Mouse (Mus musculus) spleen, postnatal 14 days (tissue): ENCODE data around the gene Rwdd3.

Source experiments
- DNase-seq, 2 experiments: peaks; one replicate each; pipeline ENCODE4 v3.0.0; 2021 to 2022; ENCODE audit warnings: low spot score in 2 of 2

Gene Rwdd3

DNA sequence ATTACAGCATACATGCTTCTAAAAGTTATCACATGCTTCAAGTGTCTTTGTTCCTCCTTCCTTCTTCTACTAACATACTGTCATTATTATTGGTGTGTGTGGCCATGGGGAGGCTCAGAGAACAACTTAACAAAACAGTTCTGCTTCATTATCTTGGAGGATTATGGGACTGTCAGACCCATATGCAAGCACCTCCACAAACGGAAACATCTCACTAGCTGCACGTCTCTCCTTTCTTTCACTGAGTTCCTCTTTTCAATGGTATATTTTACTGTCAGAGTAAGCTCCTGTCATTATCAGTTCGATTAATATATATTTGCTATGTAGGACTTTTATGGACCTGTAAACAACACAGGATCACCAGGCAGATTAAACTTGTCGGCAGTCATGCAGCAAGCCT is 11.1 kb downstream of the Rwdd3 start:
- no peak for DNase-seq

DNA sequence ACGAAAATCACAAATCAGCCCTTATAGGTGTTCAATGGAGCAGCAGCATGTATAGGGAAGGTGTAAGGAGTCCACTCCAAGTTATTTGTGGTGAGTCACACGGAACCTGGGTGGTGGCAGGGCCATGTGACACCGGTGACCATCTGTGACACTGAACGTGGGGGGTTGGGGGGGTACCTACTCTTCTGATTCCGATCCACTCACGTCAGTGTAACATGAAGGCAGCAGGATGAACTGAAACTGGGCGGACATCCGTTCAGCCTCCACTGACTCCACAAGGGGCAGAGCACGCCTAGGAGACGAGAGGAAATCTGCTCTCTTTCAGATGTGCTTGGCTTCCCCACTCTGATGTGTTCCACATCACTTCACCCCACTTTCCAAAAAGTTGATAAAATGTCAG is 11.9 kb downstream of the Rwdd3 start:
- no peak for DNase-seq

DNA sequence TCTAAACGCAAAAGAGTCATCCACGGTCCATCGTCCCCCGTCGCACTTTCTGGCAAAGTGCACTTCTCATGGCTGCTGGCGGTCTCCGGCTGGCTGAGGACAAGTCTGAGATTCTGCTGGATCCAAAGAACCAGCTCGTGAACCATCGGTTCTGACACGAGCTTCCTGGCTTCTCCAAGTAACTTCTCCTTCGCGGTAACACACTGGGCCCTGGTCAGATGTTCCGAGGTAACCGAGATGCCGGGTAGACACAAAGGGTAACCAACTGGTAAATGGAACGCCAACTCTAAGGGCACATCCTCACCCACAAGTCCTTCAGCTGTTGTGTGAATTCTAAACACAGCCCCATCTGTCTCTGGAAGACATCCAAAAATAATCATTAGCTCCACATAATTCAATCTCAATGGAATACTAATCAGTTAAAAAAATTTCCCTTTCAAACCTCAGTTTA is 12.6 kb downstream of the Rwdd3 start:
- no peak for DNase-seq

DNA sequence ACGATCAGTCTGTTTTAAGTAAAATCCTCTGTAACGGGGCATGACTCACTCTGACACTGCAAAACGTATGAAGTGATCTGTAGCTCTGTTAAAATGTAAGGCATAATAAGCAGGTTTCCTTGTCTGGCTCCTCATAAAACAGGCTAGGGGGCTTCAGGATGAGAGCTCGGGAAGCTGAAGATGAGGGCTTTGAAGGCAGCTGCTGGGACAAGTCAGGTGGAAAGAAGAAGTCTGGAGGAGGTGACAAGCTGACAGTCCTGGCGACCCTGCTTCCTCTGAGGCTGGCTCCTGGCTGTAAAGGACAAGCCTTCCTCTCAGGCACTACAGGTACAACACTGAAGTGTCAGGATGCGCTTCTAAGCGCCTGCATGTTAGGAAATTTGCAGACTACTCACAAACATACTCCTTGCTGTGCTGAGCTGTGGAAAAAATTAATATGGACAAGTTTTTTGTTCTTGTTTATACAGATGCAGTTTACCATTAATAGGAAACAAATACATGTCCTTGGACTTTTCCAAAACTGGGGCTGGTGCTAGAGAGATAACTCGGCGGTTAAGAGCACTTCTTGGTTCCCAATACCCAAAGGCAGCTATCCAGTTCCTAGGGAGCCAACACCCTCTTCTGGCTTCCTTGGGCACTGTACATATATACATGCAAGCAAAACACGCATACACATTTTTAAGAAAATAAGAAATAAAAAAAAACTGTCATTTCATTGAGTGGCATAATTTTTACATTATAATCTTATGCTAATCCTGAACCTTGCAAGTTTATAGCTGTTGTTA is 13.8 kb downstream of the Rwdd3 start:
- DNase-seq = no peak

DNA sequence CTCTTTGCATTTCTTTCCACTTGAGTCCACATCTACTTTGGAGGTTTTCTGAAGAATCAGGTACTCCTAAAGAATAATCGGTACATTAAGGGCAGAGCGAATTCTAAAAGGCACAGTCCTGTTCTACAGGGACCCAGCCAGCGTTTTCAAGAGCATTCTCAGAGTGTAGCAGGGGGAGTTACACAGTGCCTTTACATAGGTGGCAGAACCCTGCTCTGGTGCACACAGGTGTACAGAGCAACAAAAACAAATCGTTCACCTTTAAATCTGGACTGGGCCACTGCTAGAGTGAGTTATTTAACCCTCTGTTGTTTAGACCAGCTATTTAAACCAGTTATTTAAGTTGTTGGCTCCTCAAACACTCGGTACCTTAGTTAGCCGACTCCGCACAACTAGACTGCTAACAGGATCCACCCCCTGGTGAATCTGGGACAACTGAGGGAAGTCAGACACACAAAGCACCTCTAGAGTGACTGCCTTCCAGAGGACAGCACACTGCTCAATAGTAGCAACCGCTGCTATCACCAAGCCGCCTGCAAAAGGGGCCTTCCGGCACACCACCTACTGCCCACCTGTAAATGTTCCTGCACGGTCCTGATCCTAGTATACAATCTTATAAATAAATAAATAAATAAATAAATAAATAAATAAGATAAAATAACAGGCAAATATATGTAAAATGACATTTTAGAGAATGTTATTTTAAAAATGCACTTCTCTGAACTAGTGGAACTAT is 14.9 kb downstream of the Rwdd3 start:
- DNase-seq = no peak

DNA sequence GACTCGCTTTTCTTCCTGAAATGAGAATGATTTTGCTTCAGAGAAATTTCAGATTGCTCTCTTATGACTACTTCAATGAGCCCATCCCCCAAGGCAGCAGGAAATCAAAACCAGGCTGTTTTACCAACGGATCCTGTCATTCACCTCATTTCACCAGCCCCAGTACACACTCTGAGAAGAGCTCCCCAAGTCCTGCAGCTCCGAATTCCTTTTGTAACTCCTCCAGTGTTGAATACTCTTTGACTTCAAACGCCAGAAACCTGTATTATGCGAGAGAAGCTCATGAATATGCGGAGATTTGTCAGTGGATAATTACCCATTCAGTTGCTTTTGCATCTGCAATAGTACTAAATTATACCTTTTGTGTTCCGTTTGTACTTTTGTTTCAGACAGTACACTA is 15.5 kb downstream of the Rwdd3 start:
- no peak for DNase-seq

DNA sequence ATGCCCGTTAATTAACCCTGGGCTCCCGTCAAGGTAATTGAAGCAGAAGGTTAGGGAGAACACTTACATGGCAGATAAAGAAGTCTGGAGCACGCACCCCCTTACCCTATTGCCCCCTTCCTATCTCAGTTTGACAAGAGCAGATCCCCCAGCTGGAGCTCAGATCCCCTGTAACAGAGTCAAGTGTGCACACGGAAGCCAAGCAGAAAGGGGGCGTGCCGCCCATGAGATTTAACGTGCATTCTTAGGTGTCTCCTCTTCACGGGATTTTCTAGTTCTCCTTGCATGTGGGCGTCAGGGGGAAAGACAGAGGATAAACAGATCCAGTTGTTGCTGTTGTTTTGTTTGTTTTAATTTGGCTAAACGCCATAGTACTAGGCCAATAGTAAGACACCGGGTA is 37.6 kb downstream of the Rwdd3 start:
- DNase-seq = no peak

GRCm38 (mm10) chr3:121133039-121133438 is 38.5 kb downstream of the Rwdd3 start:
- no peak for DNase-seq

DNA sequence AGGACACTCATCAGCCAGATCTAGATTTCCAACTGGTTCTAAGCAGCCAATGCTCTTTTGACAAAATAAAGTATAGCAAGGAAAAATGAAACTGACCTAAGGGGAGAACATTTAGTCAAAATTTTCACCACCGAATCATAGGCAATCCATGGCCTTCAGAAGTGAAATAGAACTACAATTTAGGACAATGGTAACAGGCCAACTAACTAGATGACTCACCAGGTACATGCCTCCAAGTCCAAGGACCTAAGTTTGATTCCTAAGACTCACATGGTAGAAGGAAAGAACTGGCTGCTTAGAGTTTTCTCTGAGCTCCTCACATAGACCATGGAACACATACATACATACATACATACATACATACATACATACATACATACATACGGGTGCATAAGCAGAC is 44.3 kb downstream of the Rwdd3 start:
- DNase-seq = no peak

DNA sequence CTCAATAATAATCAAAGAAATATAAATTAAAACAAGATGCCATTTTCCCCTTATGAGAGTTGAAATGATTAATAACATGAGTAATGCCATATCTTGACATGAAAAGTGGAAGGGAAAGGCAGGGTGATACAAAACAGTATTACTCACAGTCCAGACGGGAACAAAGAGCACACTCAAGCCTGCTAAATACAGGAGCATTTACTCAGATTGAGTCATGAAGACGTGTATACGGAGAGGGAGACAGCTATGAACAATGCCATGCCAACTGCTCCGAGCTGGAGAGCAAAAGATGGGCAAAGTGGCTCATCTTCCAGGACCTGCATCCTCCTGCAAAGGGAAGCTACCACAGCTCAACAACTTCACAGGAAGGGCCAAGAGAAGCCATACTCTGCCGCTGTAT is 45.0 kb downstream of the Rwdd3 start:
- DNase-seq = no peak

GRCm38 (mm10) chr3:121121072-121121471 is 50.4 kb downstream of the Rwdd3 start:
- no peak for DNase-seq

GRCm38 (mm10) chr3:121116590-121116989 is 54.9 kb downstream of the Rwdd3 start:
- DNase-seq = no peak

GRCm38 (mm10) chr3:121116067-121116466 is 55.4 kb downstream of the Rwdd3 start:
- DNase-seq = no peak

DNA sequence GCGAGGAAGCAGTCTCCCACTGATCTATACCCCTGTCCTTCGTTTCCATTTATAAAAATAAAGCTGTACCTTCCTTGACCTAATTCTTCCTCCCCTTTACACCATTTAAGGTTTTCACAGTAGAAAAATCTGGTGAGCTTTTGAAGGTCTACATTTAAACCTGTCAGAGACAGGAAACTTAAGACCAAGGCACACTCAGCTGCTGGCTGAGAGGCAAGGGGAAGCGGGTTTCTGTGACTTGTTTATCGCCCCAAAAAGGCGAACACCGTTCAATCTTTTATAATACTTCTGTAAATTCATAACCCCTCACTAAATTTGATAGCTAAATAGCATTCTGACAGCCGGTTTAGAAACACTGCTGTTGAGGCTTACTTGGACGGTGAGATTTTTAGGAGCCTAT is 60.4 kb downstream of the Rwdd3 start:
- no peak for DNase-seq

GRCm38 (mm10) chr3:121110430-121110829 is 61.1 kb downstream of the Rwdd3 start:
- no peak for DNase-seq

- no peak for DNase-seq
Observed at GRCm38 (mm10) chr3:121107481-121107880, 64.0 kb downstream of the Rwdd3 start.

DNA sequence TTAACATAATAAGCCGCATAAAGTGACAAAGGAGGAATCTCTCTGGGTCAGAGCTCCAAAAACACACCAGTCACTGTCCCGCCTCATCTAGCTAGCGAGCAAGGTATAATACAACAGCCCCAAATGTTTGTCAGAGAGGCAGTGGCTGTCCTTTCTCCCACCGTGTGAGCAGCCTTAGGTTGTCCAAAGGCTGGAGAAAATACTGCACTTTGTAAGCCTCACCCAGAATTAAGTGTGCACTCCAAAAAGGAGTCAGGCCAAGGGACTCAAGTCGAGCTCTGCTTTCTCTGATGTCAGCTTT is 66.1 kb downstream of the Rwdd3 start:
- no peak for DNase-seq
